Mouse (Mus musculus) layer of hippocampus, adult 2 months (tissue): Measurements from ENCODE around the gene Cdh16. TPM values are rescaled to one million over a fixed set of nuclear protein-coding genes. Genes with fewer than 3 reads are reported as not detected.
"Not testable (repeated sequence)": the region's sequence is repeated elsewhere in the genome, so short reads cannot be mapped to it uniquely, and the experiment has no call there.

Source experiments
- DNase-seq, 2 experiments: peaks; one replicate each; pipeline ENCODE4 v3.0.0; 2022; ENCODE audit warnings: low spot score in 2 of 2
- H3K27ac ChIP-seq: fragments of 200-600 bp; 2 replicates; pipeline ENCODE4 v1.8.1; 2022
- H3K4me3 ChIP-seq: fragments of 200-600 bp; 2 replicates; pipeline ENCODE4 v1.8.1; 2022; ENCODE audit warnings: mild to moderate bottlenecking
- CTCF ChIP-seq: fragments of 200-600 bp; conservative IDR thresholded peaks from 2 replicates; pipeline ENCODE4 v1.8.1; 2022; ENCODE audit warnings: antibody characterized with exemption, mild to moderate bottlenecking, moderate library complexity
- total RNA-seq, 2 experiments: library from RNA; stranded (reverse); gene quantifications; 2 replicates each; pipeline ENCODE4 v1.2.3; 2021

Cdh16 gene
- total RNA-seq, 2 experiments from 2014 or later, result not detected

GRCm38 (mm10) chr8:104590284-104590683, 33.9 kb downstream of the Cdh16 start:
- H3K4me3 ChIP-seq, result no peak overlapping the region
- no peak for TF ChIP-seq CTCF
- DNase-seq, result no peak
- H3K27ac ChIP-seq, result no peak overlapping the region

DNA sequence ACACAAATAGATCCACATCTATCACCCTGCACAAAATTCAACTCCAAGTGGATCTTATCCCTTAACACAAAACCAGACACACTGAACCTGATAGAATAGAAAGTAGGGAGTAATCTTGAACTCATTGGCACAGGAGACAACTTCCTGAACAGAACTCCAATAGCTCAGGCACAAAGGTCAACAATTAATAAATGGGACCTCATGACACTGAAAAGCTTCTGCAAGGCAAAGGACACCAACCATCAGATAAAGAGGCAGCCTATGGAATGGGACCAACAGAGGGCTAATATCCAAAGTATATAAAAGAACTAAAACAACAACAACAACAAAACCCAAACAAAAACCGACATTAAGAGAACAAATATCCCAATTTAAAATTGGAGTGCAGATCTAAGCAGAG, 39.7 kb downstream of the Cdh16 start:
- Histone ChIP-seq H3K4me3 (no peak overlapping the region), H3K27ac (no peak overlapping the region)
- no peak for DNase-seq
- no peak for TF ChIP-seq CTCF

DNA sequence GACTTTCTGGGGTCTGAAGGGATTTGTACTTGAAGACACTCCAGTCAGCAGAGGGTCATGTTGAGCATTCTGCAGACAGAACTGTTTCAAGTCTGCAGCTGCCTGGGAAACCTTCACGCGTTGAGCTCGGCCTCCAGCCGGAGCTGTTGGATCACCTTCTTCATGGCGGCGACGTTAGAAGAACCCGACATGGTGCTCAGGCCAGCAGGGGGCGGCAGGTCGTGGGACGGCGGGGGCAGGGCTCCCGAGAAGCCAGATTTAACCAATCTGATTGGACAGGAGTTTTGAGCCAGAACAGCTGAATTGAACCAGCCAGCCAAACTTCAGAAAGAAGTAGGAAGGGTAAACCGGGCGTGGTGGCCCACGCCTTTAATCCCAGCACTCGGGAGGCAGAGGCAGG, 46.6 kb downstream of the Cdh16 start:
- not testable (repeated sequence) for DNase-seq, H3K4me3 ChIP-seq, H3K27ac ChIP-seq

- Histone ChIP-seq H3K27ac (no peak overlapping the region), H3K4me3 (no peak overlapping the region)
- DNase-seq, result no peak
- TF ChIP-seq CTCF, result no peak
Measured at GRCm38 (mm10) chr8:104576820-104577219, 47.4 kb downstream of the Cdh16 start.

- Histone ChIP-seq H3K4me3 (peak overlapping the region; percentile 63), H3K27ac (peak overlapping the region; percentile 64)
- DNase-seq, result peak; percentile 60 to 89
- peak; percentile 92 for TF ChIP-seq CTCF
Measured at GRCm38 (mm10) chr8:104570436-104571343, 53.5 kb downstream of the Cdh16 start.

DNA sequence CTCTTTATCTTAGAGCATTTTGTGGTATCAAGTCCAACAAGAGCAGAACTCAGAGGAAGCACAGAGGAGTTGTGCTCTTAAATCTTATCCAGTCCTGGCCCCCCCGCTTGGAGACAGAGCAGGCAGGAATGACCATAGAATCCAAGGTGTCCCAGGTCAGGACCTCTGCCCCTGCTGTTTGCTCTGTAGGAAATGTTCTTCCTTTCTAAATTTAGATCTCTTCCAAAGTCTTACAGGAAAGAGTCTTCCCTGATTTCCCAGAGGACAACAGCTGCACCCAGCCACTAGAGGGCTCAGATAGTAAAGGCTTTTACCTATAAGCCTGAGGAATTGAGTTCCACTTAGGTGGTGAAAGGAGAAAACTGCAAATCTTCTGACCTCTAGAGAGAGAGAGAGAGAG, 54.6 kb downstream of the Cdh16 start:
- H3K4me3 ChIP-seq, result no peak overlapping the region
- H3K27ac ChIP-seq, result no peak overlapping the region
- DNase-seq, result no peak
- peak; percentile 74 for TF ChIP-seq CTCF

GRCm38 (mm10) chr8:104565457-104565798, 58.8 kb downstream of the Cdh16 start:
- no peak overlapping the region for H3K27ac ChIP-seq
- no peak overlapping the region for H3K4me3 ChIP-seq
- no peak for DNase-seq
- no peak for TF ChIP-seq CTCF

- DNase-seq, result peak; percentile 81 to 84
- Histone ChIP-seq H3K27ac (no peak overlapping the region), H3K4me3 (no peak overlapping the region)
- TF ChIP-seq CTCF, result peak; percentile 79
Measured at GRCm38 (mm10) chr8:104564633-104565456, 59.4 kb downstream of the Cdh16 start.

- Histone ChIP-seq H3K27ac (no peak overlapping the region), H3K4me3 (no peak overlapping the region)
- DNase-seq, result no peak
- TF ChIP-seq CTCF, result no peak
Measured at GRCm38 (mm10) chr8:104560731-104561130, 63.5 kb downstream of the Cdh16 start.

DNA sequence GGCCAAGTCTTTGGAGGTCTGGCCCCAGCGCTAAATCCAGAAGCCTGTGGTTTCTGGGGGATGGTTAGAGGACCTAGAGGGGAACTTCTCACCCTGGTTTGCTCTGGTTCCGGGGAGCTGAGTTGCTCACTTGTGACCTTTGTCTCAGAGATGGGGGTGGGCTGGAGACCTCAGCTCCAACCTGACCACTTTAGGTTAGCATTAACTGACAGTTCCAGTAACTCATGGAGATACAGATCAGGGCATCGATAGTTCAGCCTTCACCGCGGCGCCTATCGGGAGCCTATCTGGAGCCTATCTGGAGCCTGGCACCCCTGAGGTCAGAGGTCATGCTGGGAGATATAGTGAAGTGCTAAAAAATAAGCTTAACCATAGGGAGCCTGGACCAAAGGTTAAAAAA, 67.0 kb downstream of the Cdh16 start:
- Histone ChIP-seq H3K27ac (no peak overlapping the region), H3K4me3 (no peak overlapping the region)
- no peak for DNase-seq
- TF ChIP-seq CTCF, result no peak

- no peak for TF ChIP-seq CTCF
- no peak overlapping the region for H3K4me3 ChIP-seq
- DNase-seq, result no peak
- no peak overlapping the region for H3K27ac ChIP-seq
Measured at GRCm38 (mm10) chr8:104555191-104555590, 69.0 kb downstream of the Cdh16 start.

Other genes with a start within 250 kb of the Cdh16 start
- gene Cmtm4, start 228.6 kb downstream of the Cdh16 start, total RNA-seq, result 10 to 100 TPM; 59.9 to 62.3 TPM
- 100 to 1,000 TPM; 272 to 275 TPM for gene Dync1li2, start 181.3 kb downstream of the Cdh16 start, total RNA-seq
- 1 to 10 TPM in 1 of 2 experiments, under 1 TPM in 1; 0.76 to 1.0 TPM for gene Terb1, start 114.5 kb downstream of the Cdh16 start, total RNA-seq
- gene Nae1, start 89.8 kb downstream of the Cdh16 start, total RNA-seq, result 10 to 100 TPM; 44.5 to 46.3 TPM
- 10 to 100 TPM; 19.3 to 19.7 TPM for gene Car7, start 89.7 kb downstream of the Cdh16 start, total RNA-seq
- 1 to 10 TPM; 8.7 to 9.1 TPM for gene Pdp2, start 32.9 kb downstream of the Cdh16 start, total RNA-seq
- 1 to 10 TPM; 2.0 to 2.1 TPM for gene Rrad, start 6.9 kb upstream of the Cdh16 start, total RNA-seq
- gene Ciao2b, start 17.6 kb upstream of the Cdh16 start, total RNA-seq, result 10 to 100 TPM; 27.8 to 31.7 TPM
- not detected for gene Ces2a, start 109.6 kb upstream of the Cdh16 start, total RNA-seq
- gene Ces2b, start 207.2 kb upstream of the Cdh16 start, total RNA-seq, result not detected
- gene Ces2c, start 222.7 kb upstream of the Cdh16 start, total RNA-seq, result not detected